Mouse (Mus musculus) brain, embryonic 14.5 days (tissue): ENCODE measurements around the gene Ptbp3. TPM values are rescaled to one million over a fixed set of nuclear protein-coding genes. Genes with fewer than 3 reads are reported as not detected.
A peak's percentile ranks its signal among the peaks of the same experiment; 100 is the strongest.

Experiments used
- DNase-seq: peaks from one replicate; pipeline ENCODE4 v3.0.0-alpha.2; 2011; ENCODE audit warnings: low read depth
- CTCF ChIP-seq: fragments of 200-500 bp; IDR thresholded peaks from 2 replicates; pipeline ENCODE4 v1.5.1; 2012; ENCODE audit warnings: inconsistent platforms, mild to moderate bottlenecking, moderate library complexity, borderline replicate concordance; ENCODE audit not compliant: insufficient read depth, insufficient read length; ENCODE audit errors: extremely low read depth
- POLR2A ChIP-seq: fragments of 200-500 bp; IDR thresholded peaks from 2 replicates; pipeline ENCODE4 v1.6.1; 2012; ENCODE audit warnings: mild to moderate bottlenecking, inconsistent platforms, borderline replicate concordance; ENCODE audit not compliant: poor library complexity, insufficient read depth, insufficient read length, severe bottlenecking; ENCODE audit errors: extremely low read depth
- polyA plus RNA-seq: library from polyadenylated mRNA; depleted of rRNA; stranded (reverse); fragments of >200 nt; gene quantifications from 2 replicates; pipeline ENCODE4 v1.2.3, GENCODE M21; 2012

The Ptbp3 gene
- polyA plus RNA-seq, 1 experiment = 18.6 TPM

- TF ChIP-seq CTCF (no peak), POLR2A (no peak)
- no peak for DNase-seq
Measured at GRCm38 (mm10) chr4:59461116-59461727, 87.9 kb downstream of the Ptbp3 start.

DNA sequence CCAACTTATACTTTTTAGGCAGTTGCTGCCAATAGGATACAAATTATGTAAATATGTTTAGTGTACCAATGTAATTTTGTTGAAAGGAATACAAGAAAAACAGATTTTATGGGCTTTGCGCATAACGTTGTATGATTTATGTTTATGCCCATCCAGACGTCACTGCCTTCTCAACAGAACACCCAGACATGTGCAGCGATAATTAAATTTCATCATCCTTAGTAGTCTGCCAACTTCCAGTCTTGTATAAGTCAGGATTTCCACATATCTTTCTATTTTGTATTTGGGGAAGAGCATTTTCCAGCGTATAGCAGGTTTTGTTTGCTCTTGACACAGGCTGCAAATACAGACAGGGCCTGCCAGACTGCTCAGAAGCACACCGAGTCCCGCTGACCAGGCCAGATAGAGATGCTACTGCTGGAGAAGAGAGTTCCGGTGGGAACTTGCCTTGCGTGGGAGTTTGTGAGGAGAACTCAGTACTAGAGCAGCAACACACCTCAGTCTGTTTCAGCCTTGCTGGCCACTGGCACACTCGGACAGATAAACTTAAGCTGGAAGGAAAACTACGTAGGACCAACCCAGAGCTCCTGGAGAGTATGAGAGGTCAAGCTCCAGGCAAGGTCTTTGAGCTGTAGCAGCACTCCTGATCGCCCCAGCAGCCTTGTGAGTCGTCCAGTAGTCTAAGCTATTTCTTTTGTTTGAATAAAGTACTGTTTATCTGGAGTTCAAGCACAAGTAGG is 89.8 kb downstream of the Ptbp3 start:
- peak; percentile 73 for DNase-seq
- TF ChIP-seq POLR2A = no peak
- no peak for TF ChIP-seq CTCF

- peak; percentile 46 for DNase-seq
- no peak for TF ChIP-seq CTCF
- TF ChIP-seq POLR2A = no peak
Measured at GRCm38 (mm10) chr4:59457941-59458340, 91.2 kb downstream of the Ptbp3 start.

DNA sequence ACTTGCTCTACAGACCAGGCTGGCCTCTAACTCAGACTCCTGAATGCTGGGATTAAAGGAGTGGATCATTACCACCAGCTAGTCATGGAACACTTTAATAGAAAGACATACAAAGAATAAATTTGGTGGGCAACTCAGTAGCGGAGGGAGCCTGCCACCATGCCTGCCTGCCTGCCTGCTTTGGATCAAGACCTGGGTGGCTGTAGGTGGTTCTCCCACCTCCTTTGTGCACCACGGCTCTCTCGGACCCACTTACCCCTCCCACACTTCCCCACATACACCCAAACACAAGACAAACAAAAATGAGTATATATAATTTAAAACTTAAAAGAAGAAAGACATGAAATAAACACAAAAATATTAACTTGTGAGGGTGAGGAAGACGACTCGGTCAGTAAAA is 92.1 kb downstream of the Ptbp3 start:
- no peak for TF ChIP-seq POLR2A
- no peak for TF ChIP-seq CTCF
- no peak for DNase-seq

DNA sequence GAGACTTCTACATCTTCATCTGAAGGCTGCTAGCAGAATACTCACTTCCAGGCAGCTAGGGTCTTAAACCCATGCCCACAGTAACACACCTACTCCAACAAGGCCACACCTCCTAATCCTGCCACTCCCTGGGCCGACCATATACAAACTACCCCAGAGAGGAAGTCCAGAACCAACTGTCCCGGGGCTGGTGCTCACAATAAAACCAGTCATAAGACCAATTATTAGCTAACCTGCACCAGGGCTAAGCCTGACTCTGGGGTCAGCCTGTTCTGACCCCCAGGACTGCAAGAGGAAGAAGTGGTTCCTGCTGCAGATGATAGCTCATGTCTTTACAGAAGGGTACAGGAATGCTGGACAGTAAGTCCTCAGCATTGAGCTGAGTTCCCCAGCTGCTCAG is 93.7 kb downstream of the Ptbp3 start:
- TF ChIP-seq POLR2A = no peak
- no peak for TF ChIP-seq CTCF
- no peak for DNase-seq

DNA sequence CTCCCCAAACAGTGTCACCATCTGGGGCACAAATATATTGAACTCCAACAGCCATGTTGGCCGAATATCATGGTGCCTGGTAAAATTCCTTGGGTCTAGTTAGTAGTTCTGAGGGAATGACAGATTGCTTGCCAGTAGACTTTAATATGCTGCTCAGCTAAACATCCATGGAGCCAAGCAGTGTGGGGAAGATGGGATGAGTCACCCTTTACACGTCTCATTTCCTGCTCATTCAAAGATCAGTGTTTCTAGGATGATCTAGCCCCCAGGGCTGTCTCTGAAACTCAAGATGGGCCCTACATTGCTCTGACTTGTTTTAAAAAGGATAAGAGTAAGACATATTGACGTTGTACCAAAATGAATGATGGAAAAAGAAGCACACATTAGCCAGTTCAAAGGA is 95.1 kb downstream of the Ptbp3 start:
- no peak for TF ChIP-seq POLR2A
- no peak for DNase-seq

DNA sequence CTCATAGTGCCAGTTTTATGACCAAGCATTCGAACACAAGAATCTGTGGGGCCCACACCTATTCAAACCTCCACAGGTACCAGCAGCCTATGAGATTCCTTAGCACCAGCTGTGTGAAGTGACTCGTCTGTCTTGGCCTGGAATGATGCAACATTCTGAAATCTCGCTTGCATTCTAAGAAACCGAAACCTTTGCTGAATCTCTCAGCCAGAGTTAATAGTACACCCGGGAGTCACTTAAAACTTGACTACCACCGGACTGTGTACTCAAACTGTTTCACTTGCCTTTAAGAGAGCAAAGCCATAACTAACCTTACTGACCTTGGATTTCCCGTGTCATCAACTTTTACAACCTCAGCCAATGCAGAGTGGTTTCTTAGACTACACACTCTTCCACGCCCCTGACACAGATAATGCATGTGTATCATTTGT is 96.6 kb downstream of the Ptbp3 start:
- no peak for DNase-seq
- no peak for TF ChIP-seq POLR2A
- TF ChIP-seq CTCF = no peak

GRCm38 (mm10) chr4:59450906-59451305 is 98.3 kb downstream of the Ptbp3 start:
- no peak for DNase-seq

GRCm38 (mm10) chr4:59450234-59450854 is 98.8 kb downstream of the Ptbp3 start:
- DNase-seq = no peak
- TF ChIP-seq POLR2A (no peak), CTCF (no peak)

More at GRCm38 (mm10) chr4:59450906-59451305, 98.3 kb downstream of the Ptbp3 start:
- TF ChIP-seq POLR2A = no peak
- no peak for TF ChIP-seq CTCF

DNA sequence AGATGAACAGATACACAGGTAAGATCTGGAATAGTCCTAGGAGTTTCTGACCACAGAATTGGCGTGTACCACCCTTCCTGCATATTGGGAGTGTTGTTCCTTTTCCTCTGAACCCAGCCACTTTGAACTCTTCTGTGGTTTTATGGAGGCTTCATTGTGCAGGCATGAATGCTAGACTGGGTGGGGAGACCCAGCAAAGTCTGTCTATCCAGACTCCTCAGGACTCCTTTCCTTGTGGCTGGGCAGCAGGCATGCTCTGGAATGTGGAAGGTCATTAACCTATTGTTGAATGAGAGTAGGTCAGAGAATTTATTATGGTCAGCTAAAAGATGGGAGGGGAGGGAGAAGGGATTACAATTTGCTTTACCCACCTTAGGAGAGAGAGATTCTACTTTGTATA is 101.9 kb downstream of the Ptbp3 start:
- TF ChIP-seq POLR2A (no peak), CTCF (no peak)

GRCm38 (mm10) chr4:59445516-59445915 is 103.6 kb downstream of the Ptbp3 start:
- no peak for DNase-seq
- TF ChIP-seq CTCF (no peak), POLR2A (no peak)

More for the DNA sequence above, 101.9 kb downstream of the Ptbp3 start:
- DNase-seq = no peak

- TF ChIP-seq CTCF = no peak
- no peak for TF ChIP-seq POLR2A
- no peak for DNase-seq
Measured at GRCm38 (mm10) chr4:59444994-59445393, 104.2 kb downstream of the Ptbp3 start.

DNA sequence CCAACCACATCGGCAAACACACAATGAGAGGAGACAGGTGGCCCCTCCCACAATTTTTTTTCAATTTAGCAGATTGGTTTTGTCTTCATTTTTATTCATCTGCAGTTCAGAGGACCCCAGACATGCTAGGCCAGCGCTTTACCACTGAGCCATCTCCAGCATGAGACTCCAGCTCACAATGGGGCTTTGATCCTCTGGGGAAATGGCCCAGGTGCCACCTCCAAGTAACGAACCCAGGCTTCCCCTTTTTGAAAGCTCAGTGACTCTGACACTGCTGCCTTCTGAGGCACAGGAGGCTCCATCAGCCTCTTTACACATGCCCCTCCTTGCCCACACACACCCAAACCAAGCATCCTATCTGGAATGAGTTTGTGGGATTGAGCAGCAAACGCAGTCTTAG is 105.1 kb downstream of the Ptbp3 start:
- no peak for DNase-seq
- TF ChIP-seq CTCF (no peak), POLR2A (no peak)
